Mouse (Mus musculus) kidney, embryonic 15.5 days (tissue): ENCODE results near the gene Cdkn2b. TPM values are rescaled to one million over a fixed set of nuclear protein-coding genes. Genes with fewer than 3 reads are reported as not detected.

Source experiments
- ATAC-seq: fragments of 200-750 bp; cut with Nextera tagmentation; replicated peaks from 2 replicates; pipeline ENCODE4 v1.8.0; 2017; ENCODE audit warnings: moderate TSS enrichment; ENCODE audit not compliant: low FRiP score
- H3K27ac ChIP-seq: fragments of 300-500 bp; sonication (generic); 2 replicates; pipeline ENCODE4 v1.5.1; 2015; ENCODE audit warnings: mild to moderate bottlenecking, inconsistent platforms
- H3K27me3 ChIP-seq: fragments of 300-500 bp; sonication (generic); 2 replicates; pipeline ENCODE4 v1.6.1; 2015; ENCODE audit warnings: inconsistent platforms
- H3K36me3 ChIP-seq: fragments of 300-500 bp; sonication (generic); 2 replicates; pipeline ENCODE4 v1.6.1; 2015; ENCODE audit warnings: inconsistent platforms
- H3K4me1 ChIP-seq: fragments of 300-500 bp; sonication (generic); 2 replicates; pipeline ENCODE4 v1.6.1; 2015; ENCODE audit warnings: inconsistent platforms
- H3K4me2 ChIP-seq: fragments of 300-500 bp; sonication (generic); 2 replicates; pipeline ENCODE4 v1.6.1; 2015; ENCODE audit warnings: moderate library complexity, mild to moderate bottlenecking, inconsistent platforms
- H3K4me3 ChIP-seq: fragments of 300-500 bp; sonication (generic); replicated peaks from 2 replicates; pipeline ENCODE4 v1.5.1; 2015; ENCODE audit warnings: mild to moderate bottlenecking, inconsistent platforms
- H3K9ac ChIP-seq: fragments of 300-500 bp; sonication (generic); 2 replicates; pipeline ENCODE4 v1.6.1; 2015; ENCODE audit warnings: mild to moderate bottlenecking, inconsistent platforms
- H3K9me3 ChIP-seq: fragments of 300-500 bp; sonication (generic); replicated peaks from 2 replicates; pipeline ENCODE4 v1.6.1; 2016; ENCODE audit warnings: inconsistent platforms
- WGBS: fragments of 180-500 bp; shearing (Covaris S2); methylation state at CpG from one replicate; pipeline ENCODE4 v1.1.7; 2015; ENCODE audit warnings: mixed read lengths; 5-methylcytosine and 5-hydroxymethylcytosine counted together
- polyA plus RNA-seq: library from polyadenylated mRNA; unstranded; fragments of >200 nt; fragmentation: Nextera tagmentation; extraction: Ambion mirVana; gene quantifications from 2 replicates; pipeline ENCODE4 v1.2.1, GENCODE M21; 2015

Cdkn2b gene
- polyA plus RNA-seq, 1 experiment from 2014 or later = 1.1 TPM

DNA sequence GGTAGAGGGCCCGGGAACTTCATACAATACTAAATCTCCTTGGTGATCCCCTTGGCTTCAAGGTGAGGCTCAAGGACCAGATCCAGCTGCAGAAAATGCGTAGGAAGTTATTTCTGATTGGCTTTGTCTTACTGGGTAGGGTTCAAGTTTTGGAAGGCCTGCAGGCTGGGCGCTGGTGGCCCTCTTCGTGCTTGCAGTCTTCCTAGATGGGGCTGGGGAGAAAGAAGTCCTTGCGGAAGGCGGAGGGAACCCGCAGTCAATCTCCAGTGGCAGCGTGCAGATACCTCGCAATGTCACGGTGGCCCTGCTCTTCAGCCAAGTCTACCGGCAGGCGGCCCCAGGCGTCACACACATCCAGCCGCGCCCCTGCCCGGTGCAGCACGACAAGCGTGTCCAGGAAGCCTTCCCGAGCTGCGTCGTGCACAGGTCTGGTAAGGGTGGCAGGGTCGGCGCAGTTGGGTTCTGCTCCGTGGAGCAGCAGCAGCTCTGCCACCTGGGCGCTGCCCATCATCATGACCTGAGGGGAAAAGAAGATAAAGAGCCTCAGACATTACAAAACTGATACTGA is 4.0 kb downstream of the Cdkn2b start:
- Histone ChIP-seq H3K9ac (no peak overlapping the region), H3K27ac (no peak overlapping the region), H3K27me3 (peaks cover 94% of the 10 kb centered on the region), H3K36me3 (no peaks in the 10 kb centered on the region), H3K4me3 (no peak overlapping the region), H3K9me3 (no peaks in the 10 kb centered on the region), H3K4me1 (peaks cover 25% of the 10 kb centered on the region), H3K4me2 (no peak overlapping the region)
- no peak for ATAC-seq
- WGBS = 1% methylated on average over 25 of the region's 25 CpGs

DNA sequence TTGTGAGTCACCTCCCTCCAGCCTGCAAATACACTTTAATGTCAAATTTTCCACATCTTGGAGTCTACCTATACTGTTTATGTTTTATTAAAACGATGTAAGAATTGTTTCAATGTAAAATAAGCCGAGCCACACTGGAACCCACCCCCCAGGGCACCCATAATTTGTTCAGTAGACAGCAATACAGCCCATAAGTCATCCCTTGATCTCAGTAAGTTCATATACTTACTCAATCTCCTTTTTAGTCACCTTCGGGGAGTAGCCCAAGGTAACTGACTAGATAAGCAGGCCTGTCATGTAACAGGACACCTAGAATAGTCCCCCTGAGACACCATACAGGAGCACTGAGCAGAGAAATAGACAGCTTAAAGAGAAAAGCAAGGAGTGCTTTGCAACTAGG is 5.1 kb downstream of the Cdkn2b start:
- peaks cover 92% of the 10 kb centered on the region for H3K27me3 ChIP-seq
- H3K4me3 ChIP-seq = no peak overlapping the region
- WGBS = 2% methylated on average over 3 of the region's 3 CpGs
- no peak for ATAC-seq
- H3K9ac ChIP-seq = no peak overlapping the region
- H3K4me2 ChIP-seq = no peak overlapping the region
- H3K4me1 ChIP-seq = peaks cover 20% of the 10 kb centered on the region
- H3K9me3 ChIP-seq = no peaks in the 10 kb centered on the region
- no peak overlapping the region for H3K27ac ChIP-seq
- no peaks in the 10 kb centered on the region for H3K36me3 ChIP-seq

DNA sequence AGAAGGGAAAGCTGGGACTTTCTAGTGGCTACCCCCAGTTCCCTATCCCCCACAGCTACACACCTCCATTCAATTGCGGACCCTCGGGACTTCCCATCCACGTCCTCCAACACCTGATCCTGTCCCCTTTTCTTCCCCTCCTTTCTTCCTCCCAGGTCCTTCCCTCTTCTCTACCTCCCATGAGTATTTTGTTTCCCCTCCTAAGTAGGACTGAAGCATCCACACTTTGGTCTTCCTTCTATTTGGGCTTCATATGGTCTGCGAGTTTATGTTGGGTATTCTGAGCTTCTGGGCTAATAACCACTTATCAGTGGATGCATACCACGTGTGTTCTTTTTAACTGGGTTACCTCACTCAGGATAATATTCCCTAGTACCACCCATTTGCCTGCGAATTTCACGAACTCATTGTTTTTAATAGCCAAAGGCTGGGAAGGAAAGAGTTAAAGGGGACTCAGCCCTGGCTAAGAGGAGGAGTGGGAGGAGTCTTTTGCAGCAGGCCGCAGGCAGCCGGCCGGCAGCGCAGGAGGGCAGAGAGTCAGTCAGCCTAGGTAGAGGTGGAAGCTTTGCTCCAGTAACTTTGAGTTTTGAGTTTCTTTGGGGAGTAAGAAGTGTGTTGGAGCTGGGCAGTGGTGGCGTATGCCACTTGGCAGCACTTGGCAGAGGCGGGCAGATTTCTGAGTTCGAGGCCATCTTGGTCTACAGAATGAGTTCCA is 7.4 kb downstream of the Cdkn2b start:
- peaks cover 10% of the 10 kb centered on the region; the same call in 1 of the 2 replicates for H3K4me1 ChIP-seq
- ATAC-seq = peak; percentile 91
- no peak overlapping the region; the same call in 1 of the 2 replicates for H3K4me3 ChIP-seq
- no peak overlapping the region for H3K9ac ChIP-seq
- peaks cover 93% of the 10 kb centered on the region for H3K27me3 ChIP-seq
- under 1% methylated on average over 14 of the region's 14 CpGs for WGBS
- no peaks in the 10 kb centered on the region for H3K9me3 ChIP-seq
- H3K27ac ChIP-seq = no peak overlapping the region
- 0 out of 2 replicates have a peak overlapping the region, but pooled peaks have one; percentile 8 for H3K4me2 ChIP-seq
- H3K36me3 ChIP-seq = no peaks in the 10 kb centered on the region

DNA sequence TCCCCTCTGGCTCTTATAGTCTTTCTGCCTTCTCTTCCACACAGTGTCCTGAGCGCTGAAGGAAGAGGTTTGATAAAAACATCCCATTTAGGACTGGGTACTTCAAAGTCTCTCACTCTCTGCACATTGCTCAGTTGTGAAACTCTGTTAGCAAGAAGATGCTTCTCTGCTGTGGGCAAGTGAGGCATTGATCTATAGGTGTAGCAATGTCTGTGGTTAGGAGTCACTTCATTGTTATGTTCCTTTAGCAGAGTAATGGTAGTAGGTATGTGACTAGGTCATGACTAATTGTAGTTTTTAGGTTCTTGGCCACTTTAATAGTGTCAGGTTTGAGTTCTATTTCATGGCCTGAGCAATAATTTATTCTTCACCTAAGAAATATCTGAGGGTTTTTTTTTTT is 8.7 kb downstream of the Cdkn2b start:
- no peak for ATAC-seq
- Histone ChIP-seq H3K9me3 (no peaks in the 10 kb centered on the region), H3K9ac (no peak overlapping the region), H3K4me2 (no peak overlapping the region), H3K4me3 (no peak overlapping the region), H3K36me3 (no peaks in the 10 kb centered on the region), H3K4me1 (peaks cover 10% of the 10 kb centered on the region; the same call in 1 of the 2 replicates), H3K27ac (no peak overlapping the region), H3K27me3 (peaks cover 89% of the 10 kb centered on the region)
- 6% methylated on average over 1 of the region's 1 CpGs for WGBS

DNA sequence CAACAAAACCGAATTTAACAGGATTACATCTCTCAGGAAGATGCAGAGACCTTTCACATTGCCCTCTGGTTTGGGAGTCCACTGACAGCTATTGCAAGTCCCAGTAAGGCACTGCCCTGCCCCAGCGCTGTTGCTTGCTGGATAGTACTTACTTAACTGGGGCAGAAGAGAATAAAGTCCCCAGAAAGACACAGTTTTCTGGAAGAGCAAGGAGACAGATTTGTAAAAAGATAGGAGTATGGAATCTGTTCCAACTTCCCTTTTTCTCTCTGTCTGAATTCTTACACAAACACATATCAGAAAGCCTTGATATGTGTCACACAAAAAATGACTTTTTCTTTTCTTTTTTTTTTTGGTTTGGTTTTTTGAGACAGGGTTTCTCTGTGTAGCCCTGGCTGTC is 11.1 kb downstream of the Cdkn2b start:
- H3K4me3 ChIP-seq = no peak overlapping the region
- H3K27ac ChIP-seq = no peak overlapping the region
- no peak overlapping the region for H3K4me2 ChIP-seq
- ATAC-seq = no peak
- no peak overlapping the region for H3K9ac ChIP-seq
- peaks cover 16% of the 10 kb centered on the region for H3K4me1 ChIP-seq
- H3K36me3 ChIP-seq = no peaks in the 10 kb centered on the region
- H3K27me3 ChIP-seq = peaks cover 89% of the 10 kb centered on the region
- no peaks in the 10 kb centered on the region for H3K9me3 ChIP-seq
- 0% methylated on average over 2 of the region's 2 CpGs for WGBS

DNA sequence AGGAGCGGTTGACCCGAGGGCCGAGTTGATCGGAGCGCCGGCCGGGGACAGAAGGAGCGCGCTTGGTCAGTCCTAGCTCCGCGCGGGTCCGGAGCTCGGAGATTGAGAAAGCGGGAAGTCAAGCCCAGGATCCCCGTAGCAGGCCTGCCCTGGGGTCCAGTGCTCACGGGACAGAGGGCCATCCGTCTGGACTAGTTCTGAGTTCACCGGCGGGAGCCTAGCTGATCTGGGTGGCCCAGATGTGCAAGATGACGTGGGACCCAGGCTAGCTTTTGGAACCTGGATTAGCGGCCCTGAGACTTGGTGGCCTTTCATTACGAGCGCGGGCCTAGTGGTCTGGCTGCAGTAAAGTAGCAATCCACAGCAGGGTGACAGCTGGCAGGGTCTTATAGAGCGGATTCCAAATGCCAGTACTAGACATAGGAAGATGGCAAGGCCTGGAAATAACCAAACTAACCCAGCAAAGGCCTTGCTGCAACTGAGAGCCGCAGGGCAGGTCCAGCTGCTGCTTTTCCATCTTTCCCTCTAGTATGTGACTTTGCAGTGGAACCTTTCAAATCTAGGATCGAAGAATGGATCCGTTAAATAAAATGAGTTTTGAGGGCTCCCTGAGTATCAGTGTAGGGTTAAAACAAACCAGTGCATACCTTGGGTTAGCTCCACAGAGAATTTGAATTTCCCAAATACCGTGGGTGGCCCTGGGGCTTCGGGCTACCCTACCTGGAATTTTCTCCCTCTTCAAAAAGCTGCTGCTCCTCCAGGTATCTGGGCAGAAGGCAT is 15.2 kb downstream of the Cdkn2b start:
- Histone ChIP-seq H3K36me3 (no peaks in the 10 kb centered on the region), H3K9me3 (no peaks in the 10 kb centered on the region), H3K4me1 (peaks cover 16% of the 10 kb centered on the region), H3K4me2 (peak overlapping the region; percentile 96), H3K4me3 (peak overlapping the region; percentile 62), H3K27ac (no peak overlapping the region), H3K27me3 (peaks cover 89% of the 10 kb centered on the region), H3K9ac (peak overlapping the region; percentile 38; the same call in 1 of the 2 replicates)
- WGBS = 2% methylated on average over 31 of the region's 31 CpGs
- ATAC-seq = peak; percentile 62

DNA sequence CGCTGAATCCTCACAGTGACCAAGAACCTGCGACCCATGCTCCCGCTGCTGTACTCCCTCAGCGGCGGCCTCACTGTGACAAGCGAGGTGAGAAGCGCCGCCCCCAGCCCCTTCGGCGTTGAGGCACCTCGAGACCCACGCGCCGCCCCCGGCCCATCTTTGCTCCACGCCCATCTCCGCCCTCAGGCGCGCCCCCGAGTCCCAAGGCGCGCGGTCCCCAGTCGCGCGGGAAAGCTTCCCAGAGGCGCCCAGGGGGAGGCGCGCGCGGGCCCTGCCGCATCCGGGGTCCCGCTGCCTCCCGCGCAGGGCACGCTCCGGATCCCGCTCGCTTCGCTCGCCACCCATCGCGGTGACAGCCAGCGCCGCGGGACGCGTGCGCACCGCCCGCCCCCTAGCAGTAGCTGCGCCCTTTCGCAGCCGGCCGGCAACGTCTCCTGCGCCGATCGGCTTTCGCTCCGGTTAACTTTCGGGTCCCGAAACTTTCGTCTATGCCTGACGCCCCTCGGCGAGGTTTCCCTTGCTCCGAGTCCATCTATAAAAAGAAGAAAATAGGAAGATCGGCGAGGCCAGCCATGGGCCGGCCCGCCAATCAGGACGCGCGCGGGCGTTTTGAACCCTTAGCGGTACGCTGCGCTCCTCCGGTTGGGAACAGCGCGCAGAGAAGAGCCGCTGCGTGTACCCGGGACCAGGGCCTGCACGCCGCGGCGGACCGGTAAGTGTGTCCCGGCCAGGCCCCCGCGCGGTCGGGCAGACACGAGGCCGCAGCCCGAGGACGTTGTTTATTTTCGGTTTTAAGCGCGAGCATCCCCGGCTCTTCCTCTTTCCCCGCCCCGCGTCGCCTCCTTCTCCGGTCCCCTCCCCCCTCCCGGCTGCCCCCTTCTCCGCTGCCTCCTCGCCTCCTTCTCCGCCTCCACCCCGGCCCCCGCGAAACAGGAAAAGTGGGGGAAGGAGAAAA is 16.1 kb downstream of the Cdkn2b start, which contains the start of gene Cdkn2a:
Gene Cdkn2a (minus strand): TSS at position 168 of the 955 bp plus-strand sequence.
- Histone ChIP-seq H3K36me3 (no peaks in the 10 kb centered on the region), H3K9me3 (no peaks in the 10 kb centered on the region), H3K9ac (peak within 1 kb of the TSS; percentile 38), H3K27ac (no peak within 1 kb of the TSS), H3K4me2 (peak within 1 kb of the TSS; percentile 96), H3K27me3 (peaks cover 89% of the 10 kb centered on the region), H3K4me3 (peak within 1 kb of the TSS; percentile 62), H3K4me1 (peaks cover 16% of the 10 kb centered on the region)
- ATAC-seq = peak; percentile 90
- WGBS = under 1% methylated on average over 111 of the region's 117 CpGs

DNA sequence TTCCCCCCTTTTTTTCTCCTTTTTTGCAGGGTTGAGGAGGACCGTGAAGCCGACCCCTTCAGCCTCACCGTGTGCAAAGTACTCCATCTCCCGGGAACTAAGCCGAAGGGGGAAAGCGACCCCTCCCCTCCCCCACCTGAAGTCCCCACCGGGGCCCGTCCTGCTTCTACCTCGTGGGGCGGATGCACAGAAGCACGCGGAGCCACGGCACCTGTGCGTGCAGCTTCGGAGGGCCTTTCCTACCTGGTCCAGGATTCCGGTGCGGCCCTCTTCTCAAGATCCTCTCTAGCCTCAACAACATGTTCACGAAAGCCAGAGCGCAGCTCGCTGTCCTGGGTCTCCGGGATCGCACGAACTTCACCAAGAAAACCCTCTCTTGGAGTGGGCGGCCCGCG is 16.8 kb downstream of the Cdkn2b start:
- Histone ChIP-seq H3K27ac (no peak overlapping the region), H3K9ac (peak overlapping the region; percentile 38; the same call in 1 of the 2 replicates), H3K4me2 (peak overlapping the region; percentile 96), H3K9me3 (no peaks in the 10 kb centered on the region), H3K4me1 (peaks cover 16% of the 10 kb centered on the region), H3K27me3 (peaks cover 89% of the 10 kb centered on the region), H3K4me3 (peak overlapping the region; percentile 62), H3K36me3 (no peaks in the 10 kb centered on the region)
- peak; percentile 31 for ATAC-seq
- 2% methylated on average over 26 of the region's 26 CpGs for WGBS

DNA sequence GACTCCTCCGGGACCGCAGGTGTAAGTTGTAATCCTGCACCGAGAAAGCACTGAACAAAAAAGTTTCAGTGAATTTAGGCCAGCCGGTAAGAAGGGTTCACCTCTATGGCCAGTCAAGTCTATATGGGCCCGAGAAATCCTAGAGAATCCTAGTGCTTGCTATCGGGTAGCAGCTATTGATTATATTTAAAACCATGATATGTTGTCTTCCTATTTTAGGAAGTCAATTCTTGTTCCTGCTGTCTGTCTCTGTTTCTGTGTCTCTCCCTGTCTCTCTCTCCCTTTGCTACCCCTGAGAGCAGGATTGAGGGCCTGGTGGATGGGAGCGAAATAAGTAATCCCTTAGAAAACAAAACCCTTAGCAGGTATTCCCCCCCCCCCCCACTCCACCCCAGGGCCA is 17.3 kb downstream of the Cdkn2b start:
- Histone ChIP-seq H3K9me3 (no peaks in the 10 kb centered on the region), H3K4me1 (peaks cover 16% of the 10 kb centered on the region), H3K36me3 (no peaks in the 10 kb centered on the region), H3K4me2 (no peak overlapping the region), H3K4me3 (no peak overlapping the region), H3K27me3 (peaks cover 93% of the 10 kb centered on the region), H3K27ac (no peak overlapping the region), H3K9ac (no peak overlapping the region)
- WGBS = 6% methylated on average over 7 of the region's 7 CpGs
- ATAC-seq = no peak

DNA sequence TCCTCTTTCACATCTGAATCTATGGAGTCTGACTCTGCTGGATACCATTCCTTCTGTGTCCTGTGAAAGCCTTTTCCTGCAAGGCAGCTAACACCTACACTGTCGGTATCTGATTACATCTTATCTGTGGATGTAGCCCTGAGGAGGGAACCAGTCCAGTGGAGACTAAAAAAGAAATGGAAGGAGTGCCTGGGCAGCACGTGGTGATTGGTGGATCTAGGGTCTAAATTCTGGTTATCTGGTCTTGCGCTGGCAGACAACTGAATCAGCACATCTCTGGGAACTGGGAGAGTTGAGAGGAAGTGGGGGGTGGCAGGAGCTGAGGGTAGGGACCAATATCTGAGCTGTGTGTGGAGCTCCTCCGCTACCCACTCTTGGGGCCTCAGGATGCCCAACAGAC is 21.8 kb downstream of the Cdkn2b start:
- no peak for ATAC-seq
- H3K4me1 ChIP-seq = peaks cover 1% of the 10 kb centered on the region
- H3K27me3 ChIP-seq = peaks cover 87% of the 10 kb centered on the region
- H3K4me2 ChIP-seq = no peak overlapping the region
- H3K36me3 ChIP-seq = no peaks in the 10 kb centered on the region
- no peak overlapping the region for H3K27ac ChIP-seq
- 2% methylated on average over 4 of the region's 4 CpGs for WGBS
- no peaks in the 10 kb centered on the region for H3K9me3 ChIP-seq
- no peak overlapping the region for H3K4me3 ChIP-seq
- H3K9ac ChIP-seq = no peak overlapping the region

DNA sequence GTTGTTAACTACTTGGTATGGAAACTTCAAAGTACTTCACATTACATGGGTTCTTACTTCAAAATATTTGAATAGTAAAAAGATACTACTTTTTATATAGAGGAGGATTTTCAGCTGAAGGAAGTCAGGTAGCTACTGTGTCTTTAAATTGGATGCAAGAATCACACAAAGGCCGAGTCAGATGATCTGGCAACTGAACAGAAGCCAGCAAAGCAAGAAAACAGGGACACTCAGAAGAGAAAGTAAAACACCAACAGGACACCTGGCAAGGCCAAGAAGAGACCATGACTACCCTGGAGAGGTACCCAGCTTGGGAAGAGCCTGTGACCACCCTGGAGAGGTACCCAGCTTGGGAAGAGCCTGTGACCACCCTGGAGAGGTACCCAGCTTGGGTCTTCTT is 24.3 kb downstream of the Cdkn2b start:
- no peak overlapping the region for H3K27ac ChIP-seq
- peaks cover 88% of the 10 kb centered on the region for H3K27me3 ChIP-seq
- no peaks in the 10 kb centered on the region for H3K36me3 ChIP-seq
- H3K4me2 ChIP-seq = no peak overlapping the region
- ATAC-seq = no peak
- H3K9me3 ChIP-seq = no peaks in the 10 kb centered on the region
- H3K4me3 ChIP-seq = no peak overlapping the region
- no peak overlapping the region for H3K9ac ChIP-seq
- H3K4me1 ChIP-seq = peaks cover 6% of the 10 kb centered on the region; the same call in 1 of the 2 replicates
- 3% methylated on average over 1 of the region's 1 CpGs for WGBS
